Mouse (Mus musculus): Measurements from ENCODE around the gene Tcea3. TPM values are rescaled to one million over a fixed set of nuclear protein-coding genes. Genes with fewer than 3 reads are reported as not detected.

The Tcea3 gene
- polyA plus RNA-seq, 1 experiment from 2014 or later, result 20.8 TPM

GRCm38 (mm10) chr4:136255919-136256318 is 8.4 kb downstream of the Tcea3 start:
- 21% methylated on average over 6 of the region's 6 CpGs for WGBS
- no peaks in the 10 kb centered on the region for H3K27me3 ChIP-seq (replicated peaks)
- no peaks in the 10 kb centered on the region for H3K9me3 ChIP-seq
- H3K4me1 ChIP-seq, result peaks cover 5% of the 10 kb centered on the region; the same call in 1 of the 2 replicates
- ATAC-seq (ENCODE audit: insufficient read depth, low FRiP score, low read depth), result peak; percentile 65
- no peak overlapping the region for H3K4me3 ChIP-seq (replicated peaks)
- H3K4me2 ChIP-seq, result no peak overlapping the region
- no peak overlapping the region for H3K27ac ChIP-seq
- H3K36me3 ChIP-seq, result no peaks in the 10 kb centered on the region
- H3K9ac ChIP-seq, result no peak overlapping the region

GRCm38 (mm10) chr4:136256696-136257095 is 9.2 kb downstream of the Tcea3 start:
- peaks cover 6% of the 10 kb centered on the region; the same call in 1 of the 2 replicates for H3K4me1 ChIP-seq
- no peak overlapping the region for H3K27ac ChIP-seq
- H3K9me3 ChIP-seq, result no peaks in the 10 kb centered on the region
- H3K36me3 ChIP-seq, result no peaks in the 10 kb centered on the region
- 50% methylated on average over 10 of the region's 10 CpGs for WGBS
- H3K9ac ChIP-seq, result no peak overlapping the region
- no peak overlapping the region for H3K4me3 ChIP-seq (replicated peaks)
- ATAC-seq (ENCODE audit: insufficient read depth, low FRiP score, low read depth), result no peak
- H3K27me3 ChIP-seq (replicated peaks), result no peaks in the 10 kb centered on the region
- no peak overlapping the region for H3K4me2 ChIP-seq

- Histone ChIP-seq H3K4me1 (peaks cover 6% of the 10 kb centered on the region; the same call in 1 of the 2 replicates), H3K9me3 (no peaks in the 10 kb centered on the region), H3K4me3 (replicated peaks) (no peak overlapping the region), H3K36me3 (no peaks in the 10 kb centered on the region), H3K27me3 (replicated peaks) (no peaks in the 10 kb centered on the region), H3K9ac (no peak overlapping the region), H3K4me2 (no peak overlapping the region), H3K27ac (no peak overlapping the region)
- ATAC-seq (ENCODE audit: insufficient read depth, low FRiP score, low read depth), result no peak
- WGBS, result 59% methylated on average over 3 of the region's 3 CpGs
Measured at GRCm38 (mm10) chr4:136259916-136260315, 12.4 kb downstream of the Tcea3 start.

GRCm38 (mm10) chr4:136260491-136261180 is 13.1 kb downstream of the Tcea3 start:
- H3K27ac ChIP-seq, result 0 out of 2 replicates have a peak overlapping the region, but pooled peaks have one; percentile 5
- no peaks in the 10 kb centered on the region for H3K9me3 ChIP-seq
- WGBS, result 33% methylated on average over 10 of the region's 10 CpGs
- H3K9ac ChIP-seq, result no peak overlapping the region
- H3K36me3 ChIP-seq, result no peaks in the 10 kb centered on the region
- no peak for ATAC-seq (ENCODE audit: insufficient read depth, low FRiP score, low read depth)
- H3K4me3 ChIP-seq (replicated peaks), result no peak overlapping the region
- peaks cover 6% of the 10 kb centered on the region; the same call in 1 of the 2 replicates for H3K4me1 ChIP-seq
- no peak overlapping the region for H3K4me2 ChIP-seq
- no peaks in the 10 kb centered on the region for H3K27me3 ChIP-seq (replicated peaks)

- ATAC-seq (ENCODE audit: insufficient read depth, low FRiP score, low read depth), result no peak
- Histone ChIP-seq H3K4me2 (no peak overlapping the region), H3K9ac (no peak overlapping the region), H3K4me3 (replicated peaks) (no peak overlapping the region), H3K27ac (no peak overlapping the region), H3K9me3 (no peaks in the 10 kb centered on the region), H3K27me3 (replicated peaks) (no peaks in the 10 kb centered on the region), H3K4me1 (peaks cover 6% of the 10 kb centered on the region; the same call in 1 of the 2 replicates), H3K36me3 (no peaks in the 10 kb centered on the region)
- 58% methylated on average over 10 of the region's 10 CpGs for WGBS
Measured at GRCm38 (mm10) chr4:136261912-136262311, 14.4 kb downstream of the Tcea3 start.

GRCm38 (mm10) chr4:136263555-136263954 is 16.0 kb downstream of the Tcea3 start:
- no peaks in the 10 kb centered on the region for H3K9me3 ChIP-seq
- H3K4me3 ChIP-seq (replicated peaks), result no peak overlapping the region
- no peaks in the 10 kb centered on the region for H3K36me3 ChIP-seq
- H3K9ac ChIP-seq, result no peak overlapping the region
- 95% methylated on average over 4 of the region's 4 CpGs for whole genome bisulfite sequencing
- no peak overlapping the region for H3K4me2 ChIP-seq
- no peaks in the 10 kb centered on the region for H3K27me3 ChIP-seq (replicated peaks)
- ATAC-seq (ENCODE audit: insufficient read depth, low FRiP score, low read depth), result no peak
- no peak overlapping the region for H3K27ac ChIP-seq
- peaks cover 6% of the 10 kb centered on the region; the same call in 1 of the 2 replicates for H3K4me1 ChIP-seq

- Histone ChIP-seq H3K4me1 (no peaks in the 10 kb centered on the region), H3K9me3 (no peaks in the 10 kb centered on the region), H3K36me3 (no peaks in the 10 kb centered on the region), H3K4me3 (replicated peaks) (no peak overlapping the region), H3K9ac (no peak overlapping the region), H3K27me3 (replicated peaks) (no peaks in the 10 kb centered on the region), H3K4me2 (no peak overlapping the region), H3K27ac (no peak overlapping the region)
- 74% methylated on average over 9 of the region's 9 CpGs for whole genome bisulfite sequencing
- ATAC-seq (ENCODE audit: insufficient read depth, low FRiP score, low read depth), result no peak
Measured at GRCm38 (mm10) chr4:136266716-136267343, 19.3 kb downstream of the Tcea3 start.

GRCm38 (mm10) chr4:136268912-136269311 is 21.4 kb downstream of the Tcea3 start:
- no peaks in the 10 kb centered on the region for H3K4me1 ChIP-seq
- peaks cover 4% of the 10 kb centered on the region; the same call in 1 of the 2 replicates for H3K9me3 ChIP-seq
- H3K27ac ChIP-seq, result no peak overlapping the region
- no peak overlapping the region for H3K4me2 ChIP-seq
- H3K27me3 ChIP-seq (replicated peaks), result no peaks in the 10 kb centered on the region
- 0 out of 2 replicates have a peak, but pooled peaks cover 9% of the 10 kb centered on the region for H3K36me3 ChIP-seq
- no peak for ATAC-seq (ENCODE audit: insufficient read depth, low FRiP score, low read depth)
- no peak overlapping the region for H3K9ac ChIP-seq
- H3K4me3 ChIP-seq (replicated peaks), result no peak overlapping the region
- WGBS, result 96% methylated on average over 1 of the region's 1 CpGs

- H3K4me1 ChIP-seq, result no peaks in the 10 kb centered on the region
- H3K9ac ChIP-seq, result no peak overlapping the region
- H3K36me3 ChIP-seq, result 0 out of 2 replicates have a peak, but pooled peaks cover 10% of the 10 kb centered on the region
- no peaks in the 10 kb centered on the region for H3K27me3 ChIP-seq (replicated peaks)
- peaks cover 4% of the 10 kb centered on the region; the same call in 1 of the 2 replicates for H3K9me3 ChIP-seq
- ATAC-seq (ENCODE audit: insufficient read depth, low FRiP score, low read depth), result no peak
- H3K27ac ChIP-seq, result no peak overlapping the region
- H3K4me3 ChIP-seq (replicated peaks), result no peak overlapping the region
- no peak overlapping the region for H3K4me2 ChIP-seq
- WGBS, result 84% methylated on average over 8 of the region's 8 CpGs
Measured at GRCm38 (mm10) chr4:136270648-136271047, 23.1 kb downstream of the Tcea3 start.

- no peaks in the 10 kb centered on the region for H3K36me3 ChIP-seq
- H3K27me3 ChIP-seq (replicated peaks), result no peaks in the 10 kb centered on the region
- no peak overlapping the region for H3K4me3 ChIP-seq (replicated peaks)
- no peak overlapping the region for H3K27ac ChIP-seq
- 75% methylated on average over 8 of the region's 8 CpGs for WGBS
- H3K4me1 ChIP-seq, result peaks cover 16% of the 10 kb centered on the region
- ATAC-seq (ENCODE audit: insufficient read depth, low FRiP score, low read depth), result no peak
- H3K9ac ChIP-seq, result no peak overlapping the region
- H3K4me2 ChIP-seq, result no peak overlapping the region
- no peaks in the 10 kb centered on the region for H3K9me3 ChIP-seq
Measured at GRCm38 (mm10) chr4:136281097-136281496, 33.6 kb downstream of the Tcea3 start.

- H3K4me1 ChIP-seq, result peaks cover 19% of the 10 kb centered on the region
- no peak overlapping the region for H3K4me2 ChIP-seq
- ATAC-seq (ENCODE audit: insufficient read depth, low FRiP score, low read depth), result no peak
- H3K9me3 ChIP-seq, result no peaks in the 10 kb centered on the region
- no peak overlapping the region for H3K4me3 ChIP-seq (replicated peaks)
- no peaks in the 10 kb centered on the region for H3K27me3 ChIP-seq (replicated peaks)
- H3K9ac ChIP-seq, result no peak overlapping the region
- no peaks in the 10 kb centered on the region for H3K36me3 ChIP-seq
- WGBS, result 58% methylated on average over 9 of the region's 9 CpGs
- H3K27ac ChIP-seq, result no peak overlapping the region
Measured at GRCm38 (mm10) chr4:136281611-136282010, 34.1 kb downstream of the Tcea3 start.

All from stomach, embryonic 15.5 days (tissue).